Mouse (Mus musculus) layer of hippocampus, postnatal 10 days (tissue): ENCODE measurements around the gene Narf. TPM values are rescaled to one million over a fixed set of nuclear protein-coding genes. Genes with fewer than 3 reads are reported as not detected.

ENCODE experiments used
- DNase-seq, 2 experiments: peaks; one replicate each; pipeline ENCODE4 v3.0.0; 2021; ENCODE audit warnings: low spot score in 2 of 2
- long read RNA-seq: library from polyadenylated mRNA; stranded (forward); transcript quantifications from one replicate; pipeline ENCODE4 v2.0.0, GENCODE M21; 2023
- total RNA-seq, 2 experiments: library from RNA; stranded (reverse); gene quantifications; 2 replicates each; pipeline ENCODE4 v1.2.3; 2021

Gene Narf
- 10 to 100 TPM; 58.2 to 71.4 TPM for total RNA-seq
- long read RNA-seq, full-length matches to known transcripts, result 46 of 68 reads
- long read RNA-seq, partial matches to known transcripts, result 5 of 68 reads
- long read RNA-seq, other reads (novel, unspliced or antisense), result 17 of 68 reads

DNA sequence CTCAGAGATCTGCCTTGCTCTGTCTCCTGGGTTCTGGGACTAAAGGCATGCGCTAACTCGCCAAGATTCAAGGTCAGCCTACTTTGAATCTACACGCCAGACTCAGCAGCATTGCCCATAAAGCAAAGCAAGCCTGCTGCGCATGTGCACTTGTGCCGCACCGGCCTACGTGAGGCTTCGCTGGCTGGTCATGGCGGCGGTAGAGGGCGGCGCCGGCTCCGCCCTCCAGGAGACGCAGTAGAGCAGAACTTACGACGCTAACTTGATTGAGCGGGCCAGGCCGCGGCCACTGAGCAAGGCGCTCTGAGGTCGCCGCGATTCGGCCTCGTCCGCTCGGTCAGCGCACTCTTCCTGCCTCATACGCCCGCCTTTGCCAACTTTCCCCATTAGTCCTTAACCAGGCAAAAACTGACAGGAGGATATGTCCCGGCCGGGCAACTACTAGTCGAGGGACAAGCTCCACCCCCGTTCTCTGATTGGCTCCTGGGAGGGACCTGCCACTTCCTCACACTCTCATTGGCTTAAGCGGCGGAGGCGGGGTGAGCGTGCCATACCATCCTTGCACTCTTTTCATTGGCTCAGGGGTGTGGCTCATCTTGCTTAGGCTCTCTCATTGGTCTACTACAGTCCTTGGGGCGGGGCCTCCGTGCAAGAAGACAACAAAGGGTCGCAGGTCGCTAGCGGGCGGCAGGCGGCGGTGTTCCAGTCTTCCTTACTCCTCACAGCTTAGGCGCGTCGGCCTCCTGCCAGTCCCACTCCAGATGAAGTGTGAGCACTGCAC is at the start of gene Narf:
Gene Narf, plus strand, starts transcription at position 690 of the 781 bp plus-strand sequence.
- peak; percentile 95 to 97 for DNase-seq

- no peak for DNase-seq
Observed at GRCm38 (mm10) chr11:121189681-121190080, 47.4 kb upstream of the Narf start.

DNA sequence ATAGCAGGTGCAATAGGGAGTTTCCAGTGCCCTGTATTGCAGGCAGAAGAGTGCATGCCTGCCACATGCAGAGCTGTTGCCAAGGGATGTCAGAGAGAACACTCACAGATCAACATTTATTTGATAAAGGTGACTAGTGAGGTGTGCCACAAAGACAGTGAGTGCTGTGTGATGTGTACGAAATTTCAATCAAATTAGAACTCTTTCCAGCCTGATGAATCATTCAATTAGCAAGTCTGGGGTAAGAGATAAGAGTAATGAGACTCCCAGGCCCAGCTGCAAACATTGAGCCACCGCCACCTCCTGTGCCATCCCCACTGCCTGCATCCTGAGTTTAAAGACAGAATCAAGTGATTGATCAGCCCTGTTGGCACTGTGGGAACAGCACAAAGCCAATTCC is 44.3 kb upstream of the Narf start:
- DNase-seq, result no peak

- no peak for DNase-seq
Observed at GRCm38 (mm10) chr11:121193415-121193814, 43.6 kb upstream of the Narf start.

DNA sequence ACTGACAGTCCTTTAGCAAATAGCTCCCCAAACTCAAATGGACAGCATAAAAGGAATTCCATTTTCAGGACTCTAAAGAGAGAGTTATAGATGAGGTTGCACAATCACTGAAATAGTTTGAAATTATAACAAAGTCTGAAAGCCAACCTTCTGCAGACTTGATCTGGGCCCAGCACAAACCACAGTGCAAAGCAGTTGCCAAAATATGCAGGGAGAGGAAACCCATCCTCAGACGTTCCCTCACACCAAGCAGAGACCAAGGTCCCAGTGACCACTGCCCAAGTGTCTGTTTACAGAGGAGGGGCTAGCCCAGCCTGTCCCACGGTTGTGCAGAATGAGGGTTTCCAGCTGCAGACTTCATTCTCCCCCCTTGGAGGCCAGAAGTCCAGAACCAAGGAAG is 38.4 kb upstream of the Narf start:
- no peak for DNase-seq

- no peak for DNase-seq
Observed at GRCm38 (mm10) chr11:121199851-121200250, 37.2 kb upstream of the Narf start.

DNA sequence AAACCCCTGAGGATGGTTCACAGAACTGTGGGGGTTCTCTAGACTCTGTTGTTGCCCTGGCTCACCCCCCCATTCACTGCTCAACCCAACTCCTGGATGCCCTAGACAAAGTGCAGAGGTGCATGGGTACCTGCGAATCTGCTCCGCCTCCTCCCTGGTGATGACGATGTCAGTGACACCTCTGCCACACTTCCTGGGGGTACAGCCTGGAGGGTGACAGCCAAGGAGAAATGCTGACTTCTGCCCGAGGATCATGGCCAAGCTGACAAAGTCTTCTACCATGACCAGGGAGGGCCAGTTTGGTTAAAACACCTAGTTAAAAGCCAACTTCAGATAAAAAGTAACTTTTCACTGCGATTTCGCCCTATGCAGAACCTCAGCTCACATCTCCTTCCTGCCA is 36.3 kb upstream of the Narf start:
- no peak for DNase-seq

- DNase-seq, result peak; percentile 42 to 50
Observed at GRCm38 (mm10) chr11:121201436-121202198, 35.4 kb upstream of the Narf start.

DNA sequence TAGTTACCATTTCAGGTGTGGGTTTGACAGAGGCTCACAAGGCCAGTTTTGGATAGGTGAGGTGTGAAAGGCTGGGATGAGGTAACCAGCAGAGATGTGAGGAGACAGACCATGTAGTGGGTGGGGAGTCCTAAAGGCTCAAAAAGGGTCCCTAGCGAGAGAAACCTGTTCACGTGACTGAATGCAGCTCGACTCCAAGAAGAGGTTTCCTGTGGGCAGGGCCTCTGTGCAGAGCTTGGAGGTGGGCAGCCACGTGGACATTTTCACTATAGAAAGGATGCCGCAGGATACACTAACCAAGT is 33.2 kb upstream of the Narf start:
- DNase-seq, result no peak

GRCm38 (mm10) chr11:121204161-121205006 is 32.7 kb upstream of the Narf start, which contains the start of the genes Hexdc and Ogfod3:
Gene Hexdc (plus strand): TSS chr11:121204433.
Gene Ogfod3 (minus strand): TSS chr11:121204711.
- peak; percentile 94 to 95 for DNase-seq

GRCm38 (mm10) chr11:121216831-121217230 is 20.2 kb upstream of the Narf start:
- no peak for DNase-seq

- no peak for DNase-seq
Observed at GRCm38 (mm10) chr11:121219776-121220175, 17.3 kb upstream of the Narf start.

DNA sequence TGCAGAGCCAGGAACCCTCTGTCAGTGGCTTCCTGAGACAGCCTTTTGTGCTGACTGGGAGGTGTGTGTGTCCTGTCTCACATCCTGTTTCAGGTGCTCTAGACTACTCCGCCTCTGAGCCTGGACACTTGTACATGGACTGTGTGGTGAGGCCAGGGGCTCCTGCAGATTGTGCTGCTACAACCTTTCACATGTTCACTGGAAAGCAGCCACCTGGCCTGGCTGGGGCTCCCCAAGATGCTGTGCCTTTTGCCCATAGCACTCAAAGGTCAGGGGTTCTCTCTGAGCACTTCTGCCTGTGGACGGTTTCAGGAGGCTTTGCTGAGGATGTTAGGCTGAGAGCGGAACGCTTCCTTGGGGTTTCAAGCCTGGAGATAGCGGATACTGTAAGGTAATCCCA is 16.3 kb upstream of the Narf start:
- no peak for DNase-seq

DNA sequence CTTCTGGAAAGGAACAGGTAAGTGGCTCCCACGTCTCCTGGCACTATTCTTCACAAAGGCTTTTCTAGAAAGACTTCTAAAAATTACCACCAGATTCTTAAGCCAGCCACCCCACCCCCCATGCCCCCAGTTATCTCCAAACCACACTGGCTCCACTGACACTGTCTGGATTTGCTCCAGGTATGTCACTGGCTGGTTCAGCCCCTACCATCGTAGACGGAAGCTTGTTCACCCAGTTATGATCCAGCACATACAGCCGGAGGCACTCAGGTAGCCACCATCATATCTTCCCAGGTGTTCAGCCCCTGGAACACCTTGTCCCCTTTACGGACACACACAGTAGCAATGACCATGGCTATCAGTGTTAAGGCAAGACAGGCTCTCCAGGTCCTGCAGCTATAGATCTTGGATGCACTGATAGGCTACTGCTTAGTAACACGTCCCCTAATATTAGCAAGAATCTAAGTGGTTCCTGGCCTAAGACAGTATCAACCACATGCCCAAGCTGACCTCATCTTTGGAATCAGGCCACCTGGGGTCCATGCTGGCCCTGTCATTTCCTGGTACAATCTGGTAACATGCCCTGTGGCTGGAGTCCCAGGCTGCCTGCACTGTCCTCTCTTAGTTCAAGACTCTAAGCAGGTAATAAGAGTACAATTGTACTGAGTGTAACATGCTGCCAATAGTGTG is 15.6 kb upstream of the Narf start:
- no peak for DNase-seq

GRCm38 (mm10) chr11:121228129-121229017 is 8.7 kb upstream of the Narf start:
- no peak for DNase-seq

GRCm38 (mm10) chr11:121229018-121229439 is 8.0 kb upstream of the Narf start, which contains the start of gene Cybc1:
Gene Cybc1 (minus strand): TSS chr11:121229322.
- peak; percentile 58 to 65 for DNase-seq

GRCm38 (mm10) chr11:121231191-121231590 is 5.9 kb upstream of the Narf start:
- no peak for DNase-seq

DNA sequence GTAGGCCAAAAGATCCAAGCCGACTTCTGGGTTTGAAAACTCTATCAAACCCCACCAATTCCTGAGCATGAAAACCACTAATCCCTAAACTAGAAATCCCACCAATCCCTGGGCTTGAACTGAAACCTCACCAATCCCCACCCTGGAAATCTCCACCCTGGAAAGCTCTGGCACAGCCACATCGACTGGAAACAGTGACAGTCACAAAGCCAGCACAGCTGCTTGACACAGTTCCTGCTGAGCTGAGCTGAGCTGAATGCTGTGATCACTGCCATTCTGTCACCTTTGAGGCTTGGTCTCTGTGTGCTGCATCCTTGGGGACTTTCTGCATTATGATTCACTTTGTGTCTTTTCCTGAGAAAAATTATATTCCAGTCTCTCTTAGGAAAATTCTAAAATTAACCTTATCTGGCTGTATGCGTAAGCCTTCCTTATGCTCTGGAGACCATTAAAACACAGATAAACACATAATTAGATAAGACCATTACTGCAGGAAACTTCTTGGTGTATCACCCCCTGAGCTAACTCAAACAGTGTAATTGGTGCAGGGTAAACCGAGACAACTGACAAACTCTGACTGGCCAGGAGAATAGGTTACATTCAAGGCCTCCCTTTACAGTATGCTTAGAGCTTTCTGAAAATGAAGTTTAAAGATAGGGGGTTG is 5.3 kb upstream of the Narf start:
- DNase-seq, result no peak

DNA sequence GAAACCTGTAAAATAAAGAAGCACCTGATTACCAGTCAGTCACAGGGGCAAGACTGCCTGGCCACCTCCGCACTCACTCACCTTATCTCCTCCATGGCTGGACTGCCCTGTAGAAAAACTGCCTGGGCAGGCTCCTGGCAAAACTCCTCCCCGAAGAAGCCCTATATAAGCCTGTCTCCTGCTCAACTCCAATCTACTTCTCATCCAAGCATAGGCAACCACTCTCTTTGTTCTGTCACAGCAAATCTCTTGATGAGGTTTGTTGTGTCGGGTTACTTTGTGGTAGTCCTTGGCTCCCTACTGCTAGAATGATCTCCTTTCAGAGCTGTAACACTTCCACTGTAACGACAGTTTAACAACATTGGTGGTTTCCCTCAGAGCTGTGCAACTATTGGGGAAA is 4.3 kb upstream of the Narf start:
- DNase-seq, result no peak
